Mouse (Mus musculus): ENCODE results near the gene Pknox1. TPM values are rescaled to one million over a fixed set of nuclear protein-coding genes. Genes with fewer than 3 reads are reported as not detected.
A peak's percentile ranks its signal among the peaks of the same experiment; 100 is the strongest.

Pknox1 gene
- polyA plus RNA-seq, 1 experiment from 2014 or later, result 34.4 TPM

DNA sequence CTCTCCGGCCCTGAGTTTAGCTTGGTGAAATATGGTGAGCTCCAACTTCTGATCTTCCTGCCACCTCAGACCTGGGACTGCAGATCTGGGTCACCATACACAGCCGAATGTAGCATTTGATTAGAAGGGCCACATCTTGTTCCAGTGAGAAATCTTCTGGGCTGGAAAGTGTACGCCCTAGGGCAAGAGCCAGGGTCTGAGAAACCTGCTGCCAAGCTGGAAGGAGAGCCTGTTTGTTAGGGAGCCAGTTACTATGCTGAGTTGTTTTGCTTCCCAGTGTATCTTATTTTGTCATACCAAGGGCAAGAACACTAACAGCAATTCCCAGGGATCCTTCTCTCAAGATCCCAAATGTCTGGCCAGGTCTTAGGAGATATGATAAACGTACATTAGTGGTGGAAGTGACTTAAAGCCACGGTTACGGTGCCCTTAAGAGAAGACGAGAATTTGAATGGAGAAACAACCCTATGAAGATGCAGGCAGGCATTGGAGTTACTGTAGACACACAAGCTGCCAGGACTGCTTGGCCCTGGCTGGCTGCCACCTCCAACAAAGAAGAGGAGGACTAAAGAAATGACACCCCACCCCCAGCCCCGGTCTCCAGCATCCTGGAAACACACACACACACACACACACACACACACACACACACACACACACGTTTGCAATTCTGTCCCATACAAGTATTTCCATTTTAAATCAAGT is 73.5 kb downstream of the Pknox1 start:
- Histone ChIP-seq H3K4me1 (peaks cover 16% of the 10 kb centered on the region), H3K9ac (no peak overlapping the region), H3K4me3 (replicated peaks) (peak overlapping the region; percentile 54; the same call in 1 of the 2 replicates), H3K9me3 (no peaks in the 10 kb centered on the region), H3K36me3 (no peaks in the 10 kb centered on the region), H3K4me2 (peak overlapping the region; percentile 100; the same call in 1 of the 2 replicates), H3K27me3 (replicated peaks) (peaks cover 11% of the 10 kb centered on the region; the same call in 1 of the 2 replicates), H3K27ac (no peak overlapping the region)
- 59% methylated on average over 9 of the region's 9 CpGs for WGBS
- ATAC-seq (ENCODE audit: insufficient read depth, low FRiP score, low read depth), result no peak

DNA sequence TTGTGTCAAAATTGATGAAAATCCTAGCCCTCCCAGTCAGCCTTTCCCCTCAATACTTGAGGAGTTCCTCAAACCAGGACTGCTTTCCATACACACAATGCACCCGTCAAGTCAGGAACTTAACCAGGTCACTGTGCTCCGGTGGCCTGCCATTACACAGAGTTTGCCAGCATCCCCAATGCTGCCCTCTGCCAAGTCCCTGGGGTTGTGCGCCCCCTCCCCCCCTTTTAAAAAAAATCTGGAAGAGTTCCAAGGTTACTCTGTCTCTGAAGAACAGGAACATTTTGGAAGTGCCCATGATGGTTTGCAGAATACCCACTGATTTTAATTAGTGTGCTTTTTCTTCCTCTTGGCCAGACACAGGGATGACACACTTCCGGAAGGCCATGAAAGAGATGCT is 75.1 kb downstream of the Pknox1 start:
- Histone ChIP-seq H3K4me2 (no peak overlapping the region), H3K9me3 (no peaks in the 10 kb centered on the region), H3K27ac (no peak overlapping the region), H3K4me1 (peaks cover 16% of the 10 kb centered on the region), H3K4me3 (replicated peaks) (no peak overlapping the region), H3K36me3 (no peaks in the 10 kb centered on the region), H3K9ac (no peak overlapping the region), H3K27me3 (replicated peaks) (peaks cover 11% of the 10 kb centered on the region; the same call in 1 of the 2 replicates)
- no peak for ATAC-seq (ENCODE audit: insufficient read depth, low FRiP score, low read depth)
- 58% methylated on average over 4 of the region's 4 CpGs for WGBS

DNA sequence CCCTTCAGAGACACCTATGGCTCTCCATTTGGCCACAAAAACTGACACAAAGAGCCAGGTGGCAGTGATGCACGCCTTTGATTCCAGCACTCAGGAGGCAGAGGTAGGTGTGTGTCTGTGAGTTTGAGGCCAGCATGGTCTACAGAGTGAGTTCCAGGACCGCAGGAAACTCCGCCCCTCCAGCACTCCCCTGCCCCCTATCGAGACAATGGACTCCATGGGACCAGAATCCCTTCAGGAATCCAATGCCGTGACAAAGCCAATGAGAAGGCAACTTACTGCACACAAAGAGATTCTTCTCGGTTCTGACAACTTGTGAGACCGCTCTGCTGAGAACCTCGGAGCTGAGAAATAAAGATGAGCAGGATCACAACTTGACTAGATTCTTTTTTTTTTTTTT is 77.8 kb downstream of the Pknox1 start:
- no peaks in the 10 kb centered on the region for H3K27me3 ChIP-seq (replicated peaks)
- no peak overlapping the region for H3K27ac ChIP-seq
- no peak overlapping the region for H3K9ac ChIP-seq
- no peak overlapping the region for H3K4me3 ChIP-seq (replicated peaks)
- peaks cover 12% of the 10 kb centered on the region for H3K36me3 ChIP-seq
- H3K4me1 ChIP-seq, result 0 out of 2 replicates have a peak, but pooled peaks cover 5% of the 10 kb centered on the region
- H3K4me2 ChIP-seq, result no peak overlapping the region
- no peak for ATAC-seq (ENCODE audit: insufficient read depth, low FRiP score, low read depth)
- H3K9me3 ChIP-seq, result no peaks in the 10 kb centered on the region
- 52% methylated on average over 8 of the region's 8 CpGs for WGBS

DNA sequence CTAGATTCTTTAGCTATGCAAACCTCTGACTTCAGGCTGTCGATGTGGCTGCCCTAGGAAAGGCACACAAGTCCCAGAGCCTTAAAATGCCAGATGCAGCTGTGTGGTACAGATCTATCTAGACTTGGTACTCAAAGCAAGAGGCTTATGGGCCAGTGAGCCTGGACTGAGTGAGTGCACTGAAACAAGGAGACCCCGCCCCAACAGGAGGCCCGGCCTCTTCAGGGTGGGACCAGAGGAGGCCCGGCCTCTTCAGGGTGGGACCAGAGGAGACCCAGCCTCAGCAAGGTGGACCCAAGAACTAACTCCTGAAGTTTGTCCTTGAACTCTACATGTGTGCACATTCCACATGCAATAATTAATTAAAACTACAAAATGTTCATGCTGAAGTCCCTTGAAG is 78.4 kb downstream of the Pknox1 start:
- H3K4me3 ChIP-seq (replicated peaks), result no peak overlapping the region
- 73% methylated on average over 4 of the region's 4 CpGs for WGBS
- H3K27me3 ChIP-seq (replicated peaks), result no peaks in the 10 kb centered on the region
- ATAC-seq (ENCODE audit: insufficient read depth, low FRiP score, low read depth), result no peak
- H3K4me1 ChIP-seq, result 0 out of 2 replicates have a peak, but pooled peaks cover 2% of the 10 kb centered on the region
- no peak overlapping the region for H3K9ac ChIP-seq
- no peak overlapping the region for H3K27ac ChIP-seq
- H3K36me3 ChIP-seq, result peaks cover 18% of the 10 kb centered on the region
- no peaks in the 10 kb centered on the region for H3K9me3 ChIP-seq
- H3K4me2 ChIP-seq, result no peak overlapping the region

DNA sequence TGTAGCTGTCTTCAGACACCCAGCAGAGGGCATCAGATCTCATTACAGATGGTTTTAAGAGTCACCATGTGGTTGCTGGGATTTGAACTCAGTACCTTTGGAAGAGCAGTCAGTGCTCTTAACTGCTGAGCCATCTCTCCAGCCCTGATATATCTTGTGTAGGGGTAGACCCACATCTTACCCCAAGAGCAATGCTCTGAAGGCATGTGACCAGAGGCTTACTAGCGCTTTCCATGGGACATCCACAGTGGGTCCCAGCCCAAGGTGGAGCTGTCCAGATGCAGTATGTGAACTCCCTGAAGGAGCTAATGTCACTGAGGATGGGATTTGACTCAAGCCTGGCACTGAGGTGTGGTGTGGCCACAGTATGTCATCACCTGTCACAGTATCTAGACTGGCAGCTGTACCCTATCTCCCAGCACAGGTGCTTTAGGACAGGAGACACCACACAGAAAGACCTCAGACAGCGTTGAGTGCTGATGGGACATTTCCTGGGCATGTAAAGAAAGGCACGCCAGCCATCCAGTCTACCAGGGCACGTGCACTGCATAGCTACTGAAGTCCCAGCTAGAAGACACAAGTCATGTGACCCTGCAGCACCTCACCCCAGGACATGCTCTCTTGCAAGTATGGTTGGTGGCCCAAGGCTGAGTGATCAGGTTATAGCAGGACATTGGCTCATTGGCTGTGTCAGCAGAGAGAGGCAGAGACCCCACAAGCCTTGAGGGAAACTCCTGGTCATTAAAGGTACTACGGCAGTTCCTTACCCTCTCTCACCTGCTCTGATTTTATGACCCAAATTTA is 81.9 kb downstream of the Pknox1 start:
- Histone ChIP-seq H3K27ac (no peak overlapping the region), H3K36me3 (peaks cover 47% of the 10 kb centered on the region), H3K4me2 (no peak overlapping the region), H3K9me3 (no peaks in the 10 kb centered on the region), H3K4me3 (replicated peaks) (no peak overlapping the region), H3K4me1 (no peaks in the 10 kb centered on the region), H3K9ac (no peak overlapping the region), H3K27me3 (replicated peaks) (no peaks in the 10 kb centered on the region)
- no peak for ATAC-seq (ENCODE audit: insufficient read depth, low FRiP score, low read depth)
- 90% methylated on average over 5 of the region's 5 CpGs for WGBS

DNA sequence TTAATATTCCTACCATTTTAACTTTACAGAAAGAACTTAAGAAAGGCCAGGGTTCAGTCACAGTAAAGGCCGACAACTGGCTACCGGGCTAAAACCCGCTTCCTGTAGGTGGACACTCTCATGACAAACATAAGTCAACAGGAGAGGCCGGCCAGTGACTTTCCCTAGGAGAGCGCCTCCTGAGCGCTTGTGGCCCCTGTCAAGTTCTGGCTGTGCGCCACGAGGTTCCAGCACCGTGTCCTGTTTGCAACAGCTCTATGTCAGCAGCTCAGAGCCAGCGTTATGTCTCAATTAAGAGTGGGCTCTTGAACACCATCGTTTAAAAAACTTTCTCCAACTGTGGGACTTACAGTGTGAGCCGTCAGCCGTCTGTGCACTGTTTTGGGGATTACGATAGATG is 87.6 kb downstream of the Pknox1 start:
- peaks cover 2% of the 10 kb centered on the region for H3K4me1 ChIP-seq
- H3K27ac ChIP-seq, result no peak overlapping the region
- no peak for ATAC-seq (ENCODE audit: insufficient read depth, low FRiP score, low read depth)
- H3K36me3 ChIP-seq, result peaks cover 68% of the 10 kb centered on the region
- H3K9me3 ChIP-seq, result no peaks in the 10 kb centered on the region
- no peak overlapping the region for H3K9ac ChIP-seq
- H3K27me3 ChIP-seq (replicated peaks), result no peaks in the 10 kb centered on the region
- no peak overlapping the region for H3K4me2 ChIP-seq
- no peak overlapping the region for H3K4me3 ChIP-seq (replicated peaks)
- 79% methylated on average over 14 of the region's 14 CpGs for whole genome bisulfite sequencing

DNA sequence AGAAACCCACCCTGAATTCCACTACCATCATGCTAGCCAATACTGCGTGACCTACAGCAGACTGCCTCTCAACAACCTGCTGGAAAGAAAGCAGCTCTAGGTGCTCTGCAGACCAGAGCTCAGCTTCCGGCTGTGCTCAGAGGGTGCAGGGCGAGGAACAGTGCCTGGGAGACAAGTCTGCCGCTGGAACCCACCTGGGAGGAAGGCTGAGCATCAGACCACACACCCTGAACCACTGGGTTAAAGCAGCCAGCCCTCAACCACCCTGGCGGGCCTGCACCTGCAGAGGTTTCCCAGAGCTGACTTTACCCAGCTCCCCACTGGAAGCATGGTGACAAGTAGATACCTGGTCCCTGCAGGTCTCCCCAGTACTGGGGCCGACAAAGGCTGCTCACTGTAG is 88.7 kb downstream of the Pknox1 start:
- H3K27me3 ChIP-seq (replicated peaks), result no peaks in the 10 kb centered on the region
- no peak for ATAC-seq (ENCODE audit: insufficient read depth, low FRiP score, low read depth)
- 68% methylated on average over 6 of the region's 6 CpGs for WGBS

DNA sequence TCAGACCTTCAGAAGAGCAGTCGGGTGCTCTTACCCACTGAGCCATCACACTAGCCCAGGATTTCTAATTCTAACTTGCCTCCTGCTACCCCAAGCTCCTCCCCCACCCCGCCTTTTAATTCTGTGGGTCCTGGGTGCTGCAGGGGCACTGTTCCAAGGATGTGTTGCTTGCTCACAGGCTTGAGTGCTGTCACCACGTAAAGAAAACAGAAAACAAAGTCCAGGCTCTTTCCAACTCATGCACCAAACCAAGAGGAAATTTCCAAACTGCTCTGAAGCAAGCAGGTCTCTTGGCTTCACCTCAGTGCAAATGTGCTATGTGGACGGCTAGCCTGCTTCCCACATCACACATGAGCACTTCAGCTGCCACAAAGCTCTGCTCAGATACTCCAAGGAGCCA is 90.8 kb downstream of the Pknox1 start:
- Histone ChIP-seq H3K9ac (no peak overlapping the region), H3K4me1 (peaks cover 11% of the 10 kb centered on the region), H3K9me3 (no peaks in the 10 kb centered on the region), H3K36me3 (peaks cover 41% of the 10 kb centered on the region), H3K27ac (0 out of 2 replicates have a peak overlapping the region, but pooled peaks have one; percentile 9), H3K27me3 (replicated peaks) (no peaks in the 10 kb centered on the region), H3K4me2 (no peak overlapping the region), H3K4me3 (replicated peaks) (no peak overlapping the region)
- ATAC-seq (ENCODE audit: insufficient read depth, low FRiP score, low read depth), result no peak
- WGBS, result 72% methylated on average over 4 of the region's 4 CpGs

More for the DNA sequence above, 88.7 kb downstream of the Pknox1 start:
- Histone ChIP-seq H3K27ac (no peak overlapping the region), H3K4me2 (no peak overlapping the region), H3K4me3 (replicated peaks) (no peak overlapping the region), H3K4me1 (peaks cover 5% of the 10 kb centered on the region), H3K9ac (no peak overlapping the region), H3K36me3 (peaks cover 56% of the 10 kb centered on the region), H3K9me3 (no peaks in the 10 kb centered on the region)

DNA sequence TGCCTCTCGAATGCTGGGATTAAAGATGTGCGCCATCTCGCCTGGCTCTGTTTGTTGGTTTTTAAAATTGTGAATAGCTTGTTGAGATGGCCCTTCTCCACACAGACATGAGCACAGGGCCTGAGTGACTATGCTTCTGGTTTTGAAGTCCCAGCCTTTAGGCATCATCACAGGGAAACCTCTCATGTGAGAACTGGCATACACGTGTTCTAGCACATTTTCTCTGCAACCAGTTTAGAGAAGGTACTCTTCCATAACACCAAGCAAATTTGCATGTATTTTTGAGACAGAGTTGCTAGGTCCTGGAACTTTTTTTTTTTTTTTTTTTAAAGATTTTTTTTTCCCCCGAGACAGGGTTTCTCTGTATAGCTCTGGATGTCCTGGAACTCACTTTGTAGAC is 92.1 kb downstream of the Pknox1 start:
- Histone ChIP-seq H3K9ac (no peak overlapping the region), H3K27ac (no peak overlapping the region), H3K4me1 (peaks cover 11% of the 10 kb centered on the region), H3K9me3 (no peaks in the 10 kb centered on the region), H3K4me2 (peak overlapping the region; percentile 60; the same call in 1 of the 2 replicates), H3K36me3 (peaks cover 29% of the 10 kb centered on the region), H3K27me3 (replicated peaks) (no peaks in the 10 kb centered on the region), H3K4me3 (replicated peaks) (peak overlapping the region; percentile 70; the same call in 1 of the 2 replicates)
- no peak for ATAC-seq (ENCODE audit: insufficient read depth, low FRiP score, low read depth)
- WGBS, result 79% methylated on average over 5 of the region's 5 CpGs

Small RNA genes within 50 kb of the gene (microRNA-seq; reads per million reads assigned to microRNA genes)
- not detected for gene Gm24970

Other genes starting within 250 kb of the Pknox1 start
- gene Pde9a, start 178.5 kb upstream of the Pknox1 start, polyA plus RNA-seq (2015; fragmentation: Nextera tagmentation; extraction: Ambion mirVana), result 31.8 and 36.6 TPM in 2 replicates
- 40.1 and 42.4 TPM in 2 replicates for gene Wdr4, start 44.8 kb upstream of the Pknox1 start, polyA plus RNA-seq (2015; fragmentation: Nextera tagmentation; extraction: Ambion mirVana)
- gene Ndufv3, start 44.6 kb upstream of the Pknox1 start, polyA plus RNA-seq (2015; fragmentation: Nextera tagmentation; extraction: Ambion mirVana), result 308 and 337 TPM in 2 replicates
- 24.5 and 38.2 TPM in 2 replicates for gene Cbs, start 72.5 kb downstream of the Pknox1 start, polyA plus RNA-seq (2015; fragmentation: Nextera tagmentation; extraction: Ambion mirVana)
- 301 and 311 TPM in 2 replicates for gene U2af1, start 94.2 kb downstream of the Pknox1 start, polyA plus RNA-seq (2015; fragmentation: Nextera tagmentation; extraction: Ambion mirVana)
- gene Cryaa, start 113.1 kb downstream of the Pknox1 start, polyA plus RNA-seq (2015; fragmentation: Nextera tagmentation; extraction: Ambion mirVana), result 0.21 TPM in 1 of 2 replicates, not detected in the other

Data from stomach, embryonic 15.5 days (tissue).